Mouse (Mus musculus): ENCODE measurements around the gene 1110017D15Rik. TPM values are rescaled to one million over a fixed set of nuclear protein-coding genes. Genes with fewer than 3 reads are reported as not detected.
A peak's percentile ranks its signal among the peaks of the same experiment; 100 is the strongest.

Gene 1110017D15Rik
- 40.8 and 50.3 TPM in 2 replicates for polyA plus RNA-seq (2012; rRNA removed)

GRCm38 (mm10) chr4:41517233-41517632 lies at the start of gene 1110017D15Rik:
Gene 1110017D15Rik, minus strand, starts transcription at chr4:41517333.
- no peak for DNase-seq
- 85% methylated on average over 2 of the region's 2 CpGs for WGBS
- Histone ChIP-seq H3K4me3 (replicated peaks; ENCODE audit: extremely low read depth, low read depth, low read length) (no peak within 1 kb of the TSS), H3K4me1 (ENCODE audit: control insufficient read depth, insufficient read depth, low read length) (no peaks in the 10 kb centered on the region)
- no peak for TF ChIP-seq POLR2A (IDR thresholded peaks at IDR 0.05; ENCODE audit: borderline replicate concordance, extremely low read depth, low read depth, low read length)
- TF ChIP-seq CTCF (IDR thresholded peaks at IDR 0.05; ENCODE audit: insufficient read depth, low read length), result no peak

- TF ChIP-seq POLR2A (IDR thresholded peaks at IDR 0.05; ENCODE audit: borderline replicate concordance, extremely low read depth, low read depth, low read length), result no peak
- no peak for TF ChIP-seq CTCF (IDR thresholded peaks at IDR 0.05; ENCODE audit: insufficient read depth, low read length)
- 31% methylated on average over 3 of the region's 3 CpGs for WGBS
- Histone ChIP-seq H3K4me3 (replicated peaks; ENCODE audit: extremely low read depth, low read depth, low read length) (no peak overlapping the region), H3K4me1 (ENCODE audit: control insufficient read depth, insufficient read depth, low read length) (peaks cover 2% of the 10 kb centered on the region)
- no peak for DNase-seq
These were observed 49.0 kb upstream of the 1110017D15Rik start for GRCm38 (mm10) chr4:41566123-41566522.

- no peak for TF ChIP-seq CTCF (IDR thresholded peaks at IDR 0.05; ENCODE audit: insufficient read depth, low read length)
- no peak for TF ChIP-seq POLR2A (IDR thresholded peaks at IDR 0.05; ENCODE audit: borderline replicate concordance, extremely low read depth, low read depth, low read length)
- no peak for DNase-seq
- WGBS, result 87% methylated on average over 5 of the region's 5 CpGs
- Histone ChIP-seq H3K4me1 (ENCODE audit: control insufficient read depth, insufficient read depth, low read length) (peaks cover 2% of the 10 kb centered on the region), H3K4me3 (replicated peaks; ENCODE audit: extremely low read depth, low read depth, low read length) (no peak overlapping the region)
These were observed 46.2 kb upstream of the 1110017D15Rik start for GRCm38 (mm10) chr4:41563297-41563696.

GRCm38 (mm10) chr4:41557092-41557491 lies 40.0 kb upstream of the 1110017D15Rik start:
- WGBS, result 50% methylated on average over 3 of the region's 3 CpGs
- no peak for DNase-seq
- TF ChIP-seq CTCF (IDR thresholded peaks at IDR 0.05; ENCODE audit: insufficient read depth, low read length) (no peak), POLR2A (IDR thresholded peaks at IDR 0.05; ENCODE audit: borderline replicate concordance, extremely low read depth, low read depth, low read length) (no peak)
- Histone ChIP-seq H3K4me3 (replicated peaks; ENCODE audit: extremely low read depth, low read depth, low read length) (no peak overlapping the region), H3K4me1 (ENCODE audit: control insufficient read depth, insufficient read depth, low read length) (peaks cover 17% of the 10 kb centered on the region)

- TF ChIP-seq CTCF (IDR thresholded peaks at IDR 0.05; ENCODE audit: insufficient read depth, low read length), result no peak
These were observed 39.3 kb upstream of the 1110017D15Rik start for GRCm38 (mm10) chr4:41556311-41556953.

GRCm38 (mm10) chr4:41554994-41555663 lies 38.0 kb upstream of the 1110017D15Rik start:
- Histone ChIP-seq H3K4me1 (ENCODE audit: control insufficient read depth, insufficient read depth, low read length) (peaks cover 17% of the 10 kb centered on the region), H3K4me3 (replicated peaks; ENCODE audit: extremely low read depth, low read depth, low read length) (no peak overlapping the region)
- TF ChIP-seq CTCF (IDR thresholded peaks at IDR 0.05; ENCODE audit: insufficient read depth, low read length), result 0 out of 2 replicates have a peak, but pooled peaks have one; percentile 6
- TF ChIP-seq POLR2A (IDR thresholded peaks at IDR 0.05; ENCODE audit: borderline replicate concordance, extremely low read depth, low read depth, low read length), result no peak
- DNase-seq, result peak; percentile 70
- WGBS, result 26% methylated on average over 14 of the region's 14 CpGs

More at GRCm38 (mm10) chr4:41556311-41556953, 39.3 kb upstream of the 1110017D15Rik start:
- Histone ChIP-seq H3K4me1 (ENCODE audit: control insufficient read depth, insufficient read depth, low read length) (peaks cover 17% of the 10 kb centered on the region), H3K4me3 (replicated peaks; ENCODE audit: extremely low read depth, low read depth, low read length) (no peak overlapping the region)
- WGBS, result 29% methylated on average over 5 of the region's 5 CpGs
- no peak for DNase-seq

GRCm38 (mm10) chr4:41553116-41553515 lies 36.0 kb upstream of the 1110017D15Rik start:
- Histone ChIP-seq H3K4me1 (ENCODE audit: control insufficient read depth, insufficient read depth, low read length) (peaks cover 17% of the 10 kb centered on the region), H3K4me3 (replicated peaks; ENCODE audit: extremely low read depth, low read depth, low read length) (no peak overlapping the region)
- TF ChIP-seq CTCF (IDR thresholded peaks at IDR 0.05; ENCODE audit: insufficient read depth, low read length) (no peak), POLR2A (IDR thresholded peaks at IDR 0.05; ENCODE audit: borderline replicate concordance, extremely low read depth, low read depth, low read length) (no peak)
- 80% methylated on average over 11 of the region's 11 CpGs for WGBS
- DNase-seq, result no peak

- 39% methylated on average over 6 of the region's 6 CpGs for WGBS
- DNase-seq, result peak; percentile 78
- TF ChIP-seq CTCF (IDR thresholded peaks at IDR 0.05; ENCODE audit: insufficient read depth, low read length) (peak; percentile 88), POLR2A (IDR thresholded peaks at IDR 0.05; ENCODE audit: borderline replicate concordance, extremely low read depth, low read depth, low read length) (no peak)
- Histone ChIP-seq H3K4me3 (replicated peaks; ENCODE audit: extremely low read depth, low read depth, low read length) (no peak overlapping the region), H3K4me1 (ENCODE audit: control insufficient read depth, insufficient read depth, low read length) (peaks cover 17% of the 10 kb centered on the region)
These were observed 35.4 kb upstream of the 1110017D15Rik start for GRCm38 (mm10) chr4:41552529-41552928.

GRCm38 (mm10) chr4:41547086-41547485 lies 30.0 kb upstream of the 1110017D15Rik start:
- H3K4me3 ChIP-seq (replicated peaks; ENCODE audit: extremely low read depth, low read depth, low read length), result no peak overlapping the region
- TF ChIP-seq POLR2A (IDR thresholded peaks at IDR 0.05; ENCODE audit: borderline replicate concordance, extremely low read depth, low read depth, low read length) (no peak), CTCF (IDR thresholded peaks at IDR 0.05; ENCODE audit: insufficient read depth, low read length) (no peak)
- peaks cover 6% of the 10 kb centered on the region for H3K4me1 ChIP-seq (ENCODE audit: control insufficient read depth, insufficient read depth, low read length)
- WGBS, result 78% methylated on average over 1 of the region's 1 CpGs
- no peak for DNase-seq

- peaks cover 6% of the 10 kb centered on the region for H3K4me1 ChIP-seq (ENCODE audit: control insufficient read depth, insufficient read depth, low read length)
- DNase-seq, result no peak
- H3K4me3 ChIP-seq (replicated peaks; ENCODE audit: extremely low read depth, low read depth, low read length), result no peak overlapping the region
- TF ChIP-seq CTCF (IDR thresholded peaks at IDR 0.05; ENCODE audit: insufficient read depth, low read length) (no peak), POLR2A (IDR thresholded peaks at IDR 0.05; ENCODE audit: borderline replicate concordance, extremely low read depth, low read depth, low read length) (no peak)
- WGBS, result 15% methylated on average over 8 of the region's 8 CpGs
These were observed 28.9 kb upstream of the 1110017D15Rik start for GRCm38 (mm10) chr4:41545985-41546384.

Measured in lung, adult 2 months (tissue).